Mouse (Mus musculus) layer of hippocampus, postnatal 25 days (tissue): Measurements from ENCODE around the gene 1810062G17Rik. TPM values are rescaled to one million over a fixed set of nuclear protein-coding genes. Genes with fewer than 3 reads are reported as not detected.

ENCODE experiments used
- DNase-seq, 2 experiments: peaks; one replicate each; pipeline ENCODE4 v3.0.0; 2022; ENCODE audit warnings: mixed read lengths in 2 of 2, low spot score in 1 of 2; ENCODE audit errors: extremely low spot score in 1 of 2
- total RNA-seq, 2 experiments: library from RNA; stranded (reverse); gene quantifications; 2 replicates each; pipeline ENCODE4 v1.2.3; 2021

1810062G17Rik gene
- total RNA-seq, 2 experiments from 2014 or later = not detected

- DNase-seq = no peak
Measured at GRCm38 (mm10) chr3:36476261-36477155, 771 bp downstream of the 1810062G17Rik start.

GRCm38 (mm10) chr3:36478776-36479175 is 3.0 kb downstream of the 1810062G17Rik start:
- DNase-seq = no peak

- no peak for DNase-seq
Measured at GRCm38 (mm10) chr3:36480486-36480885, 4.7 kb downstream of the 1810062G17Rik start.

GRCm38 (mm10) chr3:36481776-36482193 is 6.0 kb downstream of the 1810062G17Rik start:
- peak in 1 of 2 experiments; percentile 8 for DNase-seq

- DNase-seq = no peak
Measured at GRCm38 (mm10) chr3:36482940-36483339, 7.2 kb downstream of the 1810062G17Rik start.

- DNase-seq = no peak
Measured at GRCm38 (mm10) chr3:36484292-36484691, 8.6 kb downstream of the 1810062G17Rik start.

- no peak for DNase-seq
Measured at GRCm38 (mm10) chr3:36486176-36486575, 10.4 kb downstream of the 1810062G17Rik start.

GRCm38 (mm10) chr3:36486881-36487280 is 11.1 kb downstream of the 1810062G17Rik start:
- DNase-seq = no peak

GRCm38 (mm10) chr3:36488367-36488766 is 12.6 kb downstream of the 1810062G17Rik start:
- no peak for DNase-seq

GRCm38 (mm10) chr3:36488899-36489589 is 13.3 kb downstream of the 1810062G17Rik start:
- DNase-seq = no peak

- DNase-seq = no peak
Measured at GRCm38 (mm10) chr3:36489590-36489910, 13.8 kb downstream of the 1810062G17Rik start.

- DNase-seq = no peak
Measured at GRCm38 (mm10) chr3:36491535-36491934, 15.8 kb downstream of the 1810062G17Rik start.

- DNase-seq = no peak
Measured at GRCm38 (mm10) chr3:36492716-36493391, 17.1 kb downstream of the 1810062G17Rik start.

- no peak for DNase-seq
Measured at GRCm38 (mm10) chr3:36493641-36494283, 18.0 kb downstream of the 1810062G17Rik start.

GRCm38 (mm10) chr3:36494613-36495012 is 18.9 kb downstream of the 1810062G17Rik start:
- no peak for DNase-seq

- peak; percentile 81 to 98 for DNase-seq
Measured at GRCm38 (mm10) chr3:36495436-36495835, 19.7 kb downstream of the 1810062G17Rik start.

GRCm38 (mm10) chr3:36496273-36496672 is 20.5 kb downstream of the 1810062G17Rik start:
- DNase-seq = no peak

GRCm38 (mm10) chr3:36496746-36497145 is 21.0 kb downstream of the 1810062G17Rik start:
- DNase-seq = peak; percentile 44 to 70

- no peak for DNase-seq
Measured at GRCm38 (mm10) chr3:36498224-36498623, 22.5 kb downstream of the 1810062G17Rik start.

- no peak for DNase-seq
Measured at GRCm38 (mm10) chr3:36499418-36499817, 23.7 kb downstream of the 1810062G17Rik start.
